Mouse (Mus musculus) lung, embryonic 16.5 days (tissue): ENCODE data around the gene Armcx5. TPM values are rescaled to one million over a fixed set of nuclear protein-coding genes. Genes with fewer than 3 reads are reported as not detected.
"Not testable (repeated sequence)": the region's sequence is repeated elsewhere in the genome, so short reads cannot be mapped to it uniquely, and the experiment has no call there.

Experiments
- ATAC-seq: fragments of 200-750 bp; cut with Nextera tagmentation; 2 replicates; pipeline ENCODE4 v1.8.0; 2017; ENCODE audit warnings: low read depth, mild to moderate bottlenecking, moderate library complexity
- H3K27ac ChIP-seq: fragments of 300-500 bp; sonication (generic); 2 replicates; pipeline ENCODE4 v1.5.1; 2014; ENCODE audit warnings: mild to moderate bottlenecking, control low read depth, low read length
- H3K27me3 ChIP-seq: fragments of 300-500 bp; sonication (generic); 2 replicates; pipeline ENCODE4 v1.6.1; 2014; ENCODE audit warnings: low read depth, low read length, mixed read lengths; ENCODE audit not compliant: control insufficient read depth, insufficient read depth
- H3K36me3 ChIP-seq: fragments of 300-500 bp; sonication (generic); 2 replicates; pipeline ENCODE4 v1.6.1; 2014; ENCODE audit warnings: low read length; ENCODE audit not compliant: control insufficient read depth, insufficient read depth
- H3K4me1 ChIP-seq: fragments of 300-500 bp; sonication (generic); replicated peaks from 2 replicates; pipeline ENCODE4 v1.6.1; 2014; ENCODE audit warnings: low read length, mixed read lengths; ENCODE audit not compliant: control insufficient read depth, insufficient read depth
- H3K4me2 ChIP-seq: fragments of 300-500 bp; sonication (generic); 2 replicates; pipeline ENCODE4 v1.6.1; 2014; ENCODE audit warnings: low read depth, low read length, control low read depth
- H3K4me3 ChIP-seq: fragments of 300-500 bp; sonication (generic); 2 replicates; pipeline ENCODE4 v1.5.1; 2014; ENCODE audit warnings: mild to moderate bottlenecking, low read length, control low read depth
- H3K9ac ChIP-seq: fragments of 300-500 bp; sonication (generic); 2 replicates; pipeline ENCODE4 v1.6.1; 2014; ENCODE audit warnings: low read length, control low read depth
- H3K9me3 ChIP-seq: fragments of 300-500 bp; sonication (generic); 2 replicates; pipeline ENCODE4 v1.6.1; 2016; ENCODE audit warnings: low read length; ENCODE audit not compliant: control insufficient read depth
- WGBS: fragments of 180-500 bp; shearing (Covaris S2); extraction: QIAGEN DNeasy Blood & Tissue Kit; methylation state at CpG from one replicate; pipeline ENCODE4 v1.1.7; 2014; 5-methylcytosine and 5-hydroxymethylcytosine counted together
- polyA plus RNA-seq: library from polyadenylated mRNA; unstranded; fragments of >200 nt; fragmentation: Nextera tagmentation; extraction: Ambion mirVana; gene quantifications from 2 replicates; pipeline ENCODE4 v1.2.1, GENCODE M21; 2015

Gene Armcx5
- polyA plus RNA-seq, result 8.5 and 10.5 TPM in 2 replicates

DNA sequence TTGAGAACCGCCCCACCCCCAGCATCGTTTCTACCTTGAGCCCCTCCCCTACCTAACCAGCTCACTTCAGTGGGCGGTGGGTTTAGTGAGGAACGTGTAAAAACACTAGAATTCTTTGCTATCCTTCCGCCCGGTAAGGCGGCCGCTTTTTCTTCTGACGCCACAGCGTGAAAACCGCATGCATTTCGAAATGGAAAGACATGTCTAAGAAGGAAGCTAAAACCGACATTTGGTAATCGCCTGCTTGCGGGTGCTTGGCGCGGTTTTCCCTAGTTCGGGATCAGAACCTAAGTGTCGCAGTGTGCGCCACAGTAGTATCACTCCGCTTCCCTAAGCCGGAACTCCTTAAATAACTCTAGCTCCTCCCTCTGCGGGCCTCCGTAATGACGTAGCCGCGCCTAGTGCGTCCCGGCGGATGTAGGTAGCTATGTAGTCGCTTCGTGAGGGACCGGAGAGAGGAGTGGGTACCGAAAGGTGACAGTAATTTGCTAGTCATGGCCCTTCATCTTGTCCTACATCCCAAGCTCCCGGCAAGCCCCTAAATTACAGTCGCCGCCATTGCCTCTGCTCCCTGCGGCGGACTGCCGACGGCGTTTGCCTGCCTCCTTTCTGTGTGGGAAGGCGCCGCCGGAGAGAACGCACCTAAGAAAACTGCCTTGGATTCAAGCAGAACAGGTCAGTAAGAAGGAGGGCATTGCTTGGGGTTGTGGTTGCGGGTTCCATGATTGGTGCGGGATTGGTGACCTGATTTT lies at the start of gene Armcx5, which contains the start of gene Gprasp1:
Gene Armcx5, plus strand, starts transcription at position 430 of the 752 bp plus-strand sequence.
Gene Gprasp1, plus strand, starts transcription at position 430 of the 752 bp plus-strand sequence.
- Histone ChIP-seq H3K27me3 (no peaks in the 10 kb centered on the region), H3K4me1 (no peaks in the 10 kb centered on the region), H3K36me3 (no peaks in the 10 kb centered on the region), H3K27ac (peak within 1 kb of the TSS; percentile 60), H3K9ac (peak within 1 kb of the TSS; percentile 75), H3K9me3 (no peaks in the 10 kb centered on the region), H3K4me3 (peak within 1 kb of the TSS; percentile 69), H3K4me2 (peak within 1 kb of the TSS; percentile 56)
- 10% methylated on average over 48 of the region's 48 CpGs for WGBS
- ATAC-seq, result peak; percentile 99

DNA sequence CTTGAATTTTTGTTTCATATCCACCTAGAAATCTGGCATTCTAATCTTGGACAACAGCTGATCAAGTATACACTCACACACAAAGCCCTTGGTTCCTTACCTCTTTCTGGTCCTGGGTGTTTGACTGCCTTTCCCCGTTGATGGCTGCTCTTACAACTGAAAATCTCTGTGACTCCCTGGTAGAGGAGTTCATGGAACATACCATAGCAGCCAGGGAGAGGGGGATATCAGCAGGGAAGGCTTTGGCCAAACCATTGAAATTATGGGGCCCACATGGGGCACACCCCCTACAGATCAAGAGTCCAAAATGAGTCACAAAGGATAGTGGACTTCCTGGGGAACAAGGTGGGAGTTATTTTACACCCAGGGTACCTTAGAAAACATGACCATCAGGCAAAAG lies 48.9 kb upstream of the Armcx5 start, which contains the start of gene Tcp11x2:
Gene Tcp11x2, minus strand, starts transcription at position 158 of the 400 bp plus-strand sequence.
- Histone ChIP-seq H3K9ac (no peak within 1 kb of the TSS), H3K36me3 (no peaks in the 10 kb centered on the region), H3K9me3 (no peaks in the 10 kb centered on the region), H3K4me2 (no peak within 1 kb of the TSS), H3K4me1 (no peaks in the 10 kb centered on the region), H3K4me3 (no peak within 1 kb of the TSS), H3K27ac (no peak within 1 kb of the TSS), H3K27me3 (no peaks in the 10 kb centered on the region)
- no peak for ATAC-seq
- WGBS, result 86% methylated on average over 1 of the region's 1 CpGs

DNA sequence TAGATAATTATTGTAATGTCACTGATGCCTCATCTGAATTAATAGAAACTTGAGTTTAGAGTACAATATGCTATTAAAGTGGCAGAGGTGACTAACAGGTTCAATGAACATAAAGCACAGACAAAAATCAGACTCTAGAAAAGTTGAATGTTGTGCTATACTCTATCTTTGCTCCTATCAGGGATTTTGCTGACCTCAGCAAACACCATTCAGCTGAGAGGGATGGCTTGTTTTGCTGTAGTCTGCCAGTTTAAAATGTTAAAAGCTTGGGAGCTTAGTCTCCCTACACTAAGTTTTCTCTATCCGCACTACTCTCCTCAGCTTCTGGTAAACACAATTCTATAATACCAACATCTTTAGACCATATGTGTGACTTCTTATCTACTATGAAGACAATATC lies 39.4 kb upstream of the Armcx5 start:
- WGBS, result 82% methylated on average over 1 of the region's 1 CpGs
- no peaks in the 10 kb centered on the region for H3K27me3 ChIP-seq
- no peak for ATAC-seq

DNA sequence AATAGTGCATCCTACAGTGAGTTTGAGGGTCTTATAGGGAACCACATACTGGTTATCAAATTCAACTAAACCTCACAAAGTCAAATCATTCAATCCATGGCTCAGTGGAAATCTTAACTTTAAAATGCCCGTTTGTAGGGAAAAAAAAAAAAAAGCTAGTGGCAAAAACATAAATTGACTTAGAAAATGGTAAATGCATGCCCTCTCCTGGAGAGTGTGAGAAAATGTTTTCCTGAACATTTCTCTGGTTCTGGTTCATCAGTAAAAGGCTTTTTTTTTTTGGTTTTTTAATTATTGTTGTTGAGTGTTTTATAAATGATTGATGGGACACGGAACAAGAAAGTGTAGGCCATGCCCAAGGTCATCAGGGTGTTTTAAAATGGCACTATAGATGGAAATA lies 38.2 kb upstream of the Armcx5 start:
- no peak overlapping the region for H3K27ac ChIP-seq
- H3K36me3 ChIP-seq, result no peaks in the 10 kb centered on the region
- H3K9ac ChIP-seq, result no peak overlapping the region
- no peak overlapping the region for H3K4me3 ChIP-seq
- H3K4me2 ChIP-seq, result no peak overlapping the region
- 30% methylated on average over 2 of the region's 2 CpGs for WGBS
- H3K9me3 ChIP-seq, result no peaks in the 10 kb centered on the region
- no peaks in the 10 kb centered on the region for H3K27me3 ChIP-seq
- ATAC-seq, result no peak
- no peaks in the 10 kb centered on the region for H3K4me1 ChIP-seq

More for the DNA sequence above, 39.4 kb upstream of the Armcx5 start:
- Histone ChIP-seq H3K9ac (no peak overlapping the region), H3K4me3 (no peak overlapping the region), H3K4me1 (no peaks in the 10 kb centered on the region), H3K9me3 (no peaks in the 10 kb centered on the region), H3K4me2 (no peak overlapping the region), H3K27ac (no peak overlapping the region), H3K36me3 (no peaks in the 10 kb centered on the region)

DNA sequence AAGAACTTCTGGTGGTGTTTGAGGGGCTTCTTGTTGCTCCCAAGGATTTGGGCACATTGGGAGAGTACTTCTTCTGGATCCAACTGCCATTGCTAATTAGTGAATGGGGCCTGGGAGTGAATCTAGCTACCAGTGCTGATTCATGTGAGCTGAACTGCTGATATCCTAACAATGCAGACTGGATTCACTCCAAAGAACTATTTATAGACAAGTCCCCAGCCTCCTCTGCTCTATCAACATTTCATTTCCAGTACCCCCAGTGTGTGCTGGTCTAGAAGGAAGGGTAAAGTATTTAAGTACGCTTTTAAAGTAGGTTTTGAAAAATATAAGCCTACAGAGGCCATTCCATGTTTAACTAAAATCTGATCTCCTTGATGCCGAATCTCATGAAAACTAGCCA lies 29.7 kb upstream of the Armcx5 start:
- H3K9ac ChIP-seq, result no peak overlapping the region
- H3K27me3 ChIP-seq, result no peaks in the 10 kb centered on the region; the same call in 1 of the 2 replicates
- H3K4me3 ChIP-seq, result no peak overlapping the region
- 64% methylated on average over 2 of the region's 2 CpGs for WGBS
- H3K9me3 ChIP-seq, result no peaks in the 10 kb centered on the region
- no peaks in the 10 kb centered on the region for H3K36me3 ChIP-seq
- H3K27ac ChIP-seq, result no peak overlapping the region
- no peaks in the 10 kb centered on the region for H3K4me1 ChIP-seq
- H3K4me2 ChIP-seq, result no peak overlapping the region
- ATAC-seq, result no peak

DNA sequence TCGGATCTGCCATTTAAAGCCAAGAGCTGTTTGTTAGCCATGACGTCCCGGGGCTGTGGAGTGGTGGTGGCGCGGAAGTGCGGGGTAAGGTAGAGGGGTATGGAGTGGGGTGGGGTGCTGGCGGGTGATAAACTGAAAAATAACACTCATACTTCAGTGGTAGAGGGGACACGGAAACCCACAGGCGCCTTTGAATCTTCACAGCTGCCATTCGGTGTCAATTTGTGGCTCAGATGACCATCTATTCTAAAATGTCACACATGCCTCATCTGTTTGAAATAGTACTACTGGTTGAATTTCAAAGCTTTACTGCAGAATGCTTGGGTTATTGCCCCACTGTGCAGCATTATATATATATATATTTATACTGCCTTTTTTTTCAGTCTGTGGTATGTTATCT lies 17.4 kb upstream of the Armcx5 start, which contains the start of gene Tmsb15a:
Gene Tmsb15a, minus strand, starts transcription at position 101 of the 400 bp plus-strand sequence.
- no peak within 1 kb of the TSS for H3K9ac ChIP-seq
- no peaks in the 10 kb centered on the region for H3K4me1 ChIP-seq
- H3K9me3 ChIP-seq, result no peaks in the 10 kb centered on the region
- H3K27me3 ChIP-seq, result no peaks in the 10 kb centered on the region; the same call in 1 of the 2 replicates
- no peak within 1 kb of the TSS for H3K4me2 ChIP-seq
- no peak within 1 kb of the TSS for H3K4me3 ChIP-seq
- 65% methylated on average over 10 of the region's 10 CpGs for WGBS
- no peaks in the 10 kb centered on the region for H3K36me3 ChIP-seq
- H3K27ac ChIP-seq, result no peak within 1 kb of the TSS
- ATAC-seq, result no peak

DNA sequence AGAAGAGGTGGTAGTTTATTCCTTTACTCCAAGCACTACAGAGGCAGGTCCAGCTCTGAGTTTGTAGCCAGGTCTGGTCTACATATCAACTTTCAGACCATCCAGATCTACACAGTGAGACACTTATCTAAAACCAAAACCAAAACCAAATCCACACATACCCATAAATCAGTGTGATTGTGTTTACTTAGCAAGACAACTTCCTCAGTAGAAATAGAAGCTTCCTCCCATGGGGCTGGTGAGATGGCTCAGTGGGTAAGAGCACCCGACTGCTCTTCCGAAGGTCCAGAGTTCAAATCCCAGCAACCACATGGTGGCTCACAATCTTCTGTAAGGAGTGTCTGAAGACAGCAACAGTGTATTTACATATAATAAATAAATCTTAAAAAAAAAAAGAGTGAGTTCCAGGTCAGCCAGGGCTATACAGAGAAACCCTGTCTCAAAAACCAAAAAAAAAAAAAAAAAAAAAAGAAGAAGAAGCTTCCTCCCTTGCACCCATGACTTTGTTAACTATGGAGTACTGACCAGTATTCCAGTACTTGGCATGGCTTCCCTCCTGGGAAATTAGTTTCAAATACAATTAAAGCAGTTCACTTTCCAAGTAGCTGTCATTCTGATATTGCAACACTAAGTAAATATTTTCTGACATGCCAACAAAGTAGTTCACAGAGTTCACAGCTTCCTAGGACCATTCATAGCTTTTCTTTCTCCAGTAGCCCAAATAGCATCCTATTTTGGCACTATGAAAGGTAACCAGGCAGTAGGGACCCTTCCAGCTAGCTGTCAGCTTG lies 3.6 kb upstream of the Armcx5 start:
- H3K36me3 ChIP-seq, result no peaks in the 10 kb centered on the region
- H3K4me1 ChIP-seq, result no peaks in the 10 kb centered on the region
- H3K27ac ChIP-seq, result no peak overlapping the region
- H3K4me3 ChIP-seq, result no peak overlapping the region
- H3K4me2 ChIP-seq, result no peak overlapping the region
- H3K9ac ChIP-seq, result no peak overlapping the region
- H3K27me3 ChIP-seq, result no peaks in the 10 kb centered on the region
- 86% methylated on average over 2 of the region's 2 CpGs for WGBS
- no peak for ATAC-seq
- H3K9me3 ChIP-seq, result no peaks in the 10 kb centered on the region

DNA sequence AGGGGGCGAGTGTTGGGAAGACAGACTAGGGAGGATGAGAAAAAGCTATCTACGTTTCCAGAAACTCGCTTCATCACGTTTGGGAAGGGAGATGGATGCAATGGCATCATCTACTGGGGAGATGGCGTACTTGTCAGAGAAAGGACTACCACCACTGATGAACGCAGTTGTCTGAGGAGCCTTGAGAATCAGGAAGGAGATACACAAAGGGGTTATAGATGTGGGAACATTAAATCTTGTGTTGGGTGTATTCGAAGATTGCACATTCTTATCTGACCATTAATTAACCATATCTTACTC lies 473 bp downstream of the Armcx5 start:
- Histone ChIP-seq H3K36me3 (no peaks in the 10 kb centered on the region), H3K9me3 (no peaks in the 10 kb centered on the region), H3K27me3 (no peaks in the 10 kb centered on the region), H3K4me1 (no peaks in the 10 kb centered on the region), H3K27ac (no peak overlapping the region; the same call in 1 of the 2 replicates), H3K9ac (peak overlapping the region; percentile 75), H3K4me2 (peak overlapping the region; percentile 56), H3K4me3 (peak overlapping the region; percentile 69)
- 13% methylated on average over 7 of the region's 7 CpGs for WGBS
- 0 out of 2 replicates have a peak, but pooled peaks have one; percentile 2 for ATAC-seq

DNA sequence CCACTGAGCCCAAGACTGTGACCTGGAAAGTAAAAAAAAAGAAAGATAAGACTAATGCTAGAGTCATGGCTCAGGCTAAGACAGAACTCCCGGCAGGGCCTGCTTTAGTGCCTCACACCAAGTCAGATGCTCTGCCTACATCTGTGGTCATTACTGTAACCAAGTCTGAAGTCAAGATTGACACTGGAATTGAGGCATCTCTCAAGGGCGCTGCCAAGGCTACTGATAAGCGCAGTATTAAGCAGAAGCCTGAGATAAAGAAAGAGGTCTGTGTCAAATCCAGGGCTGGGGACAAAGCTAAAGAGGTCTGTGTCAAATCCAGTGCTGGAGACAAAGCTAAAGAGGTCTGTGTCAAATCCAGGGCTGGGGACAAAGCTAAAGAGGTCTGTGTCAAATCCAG lies 2.8 kb downstream of the Armcx5 start:
- H3K36me3 ChIP-seq, H3K4me2 ChIP-seq, H3K4me1 ChIP-seq, H3K27me3 ChIP-seq, H3K27ac ChIP-seq, ATAC-seq, H3K9ac ChIP-seq, H3K9me3 ChIP-seq, H3K4me3 ChIP-seq: not testable (repeated sequence)
- WGBS, result 81% methylated on average over 3 of the region's 3 CpGs
